Mouse (Mus musculus): Measurements from ENCODE around the gene Catsperg1.

- TF ChIP-seq CTCF (IDR thresholded peaks at IDR 0.05; ENCODE audit: insufficient read depth, low read length), result no peak
- peak; percentile 55; the same call in 1 of the 2 replicates for TF ChIP-seq POLR2A (IDR thresholded peaks at IDR 0.05; ENCODE audit: borderline replicate concordance, extremely low read depth, low read depth, low read length)
Observed at GRCm38 (mm10) chr7:29170066-29170754, 43.6 kb downstream of the Catsperg1 start, which contains the start of the genes Ggn and Spred3.

Measured in lung, adult 2 months (tissue).